Mouse (Mus musculus): ENCODE data around the gene Mapk9.

GRCm38 (mm10) chr11:49842718-49843117, 3.8 kb upstream of the Mapk9 start:
- no peak for TF ChIP-seq CTCF (IDR thresholded peaks at IDR 0.05 in 2 of 3, conservative IDR thresholded peaks at IDR 0.05 in 1 of 3; ENCODE audit: control insufficient read depth in 1 of 3, insufficient read depth in 1 of 3, low read depth in 2 of 3, low read length in 3 of 3, poor library complexity in 1 of 3, severe bottlenecking in 1 of 3)
- no peak for TF ChIP-seq RAD21 (IDR thresholded peaks at IDR 0.05; ENCODE audit: low read depth, low read length)
- no peak for TF ChIP-seq E2F4 (IDR thresholded peaks at IDR 0.05; ENCODE audit: borderline replicate concordance, low read depth, low read length)
- no peak for TF ChIP-seq ZC3H11A (IDR thresholded peaks at IDR 0.05; ENCODE audit: low read depth, low read length)
- TF ChIP-seq TAL1 (IDR thresholded peaks at IDR 0.05; ENCODE audit: low read length): no peak
- TF ChIP-seq MAZ (IDR thresholded peaks at IDR 0.05; ENCODE audit: low read depth, low read length): no peak
- TF ChIP-seq POLR2A (IDR thresholded peaks at IDR 0.05; ENCODE audit: control insufficient read depth in 1 of 2, insufficient read depth in 1 of 2, low read depth in 1 of 2, low read length in 2 of 2, poor library complexity in 1 of 2): no peak
- TF ChIP-seq ELF1 (IDR thresholded peaks at IDR 0.05; ENCODE audit: low read depth, low read length): no peak
- TF ChIP-seq JUND (IDR thresholded peaks at IDR 0.05; ENCODE audit: low read depth, low read length): no peak
- no peak for TF ChIP-seq HCFC1 (IDR thresholded peaks at IDR 0.05; ENCODE audit: low read depth, low read length)
- TF ChIP-seq ZKSCAN1 (IDR thresholded peaks at IDR 0.05; ENCODE audit: low read depth, low read length): no peak

All from MEL (cell line).